Mouse (Mus musculus) liver, adult 2 months (tissue): ENCODE results near the gene Omd.

ENCODE experiments used
- CTCF ChIP-seq: fragments of 200-500 bp; IDR thresholded peaks from 2 replicates; pipeline ENCODE4 v1.5.1; 2011; ENCODE audit warnings: low read depth, low read length, control low read depth
- POLR2A ChIP-seq: fragments of 200-500 bp; IDR thresholded peaks from 2 replicates; pipeline ENCODE4 v1.6.1; 2011; ENCODE audit warnings: low read length, control low read depth; ENCODE audit not compliant: insufficient read depth; ENCODE audit errors: extremely low read depth

DNA sequence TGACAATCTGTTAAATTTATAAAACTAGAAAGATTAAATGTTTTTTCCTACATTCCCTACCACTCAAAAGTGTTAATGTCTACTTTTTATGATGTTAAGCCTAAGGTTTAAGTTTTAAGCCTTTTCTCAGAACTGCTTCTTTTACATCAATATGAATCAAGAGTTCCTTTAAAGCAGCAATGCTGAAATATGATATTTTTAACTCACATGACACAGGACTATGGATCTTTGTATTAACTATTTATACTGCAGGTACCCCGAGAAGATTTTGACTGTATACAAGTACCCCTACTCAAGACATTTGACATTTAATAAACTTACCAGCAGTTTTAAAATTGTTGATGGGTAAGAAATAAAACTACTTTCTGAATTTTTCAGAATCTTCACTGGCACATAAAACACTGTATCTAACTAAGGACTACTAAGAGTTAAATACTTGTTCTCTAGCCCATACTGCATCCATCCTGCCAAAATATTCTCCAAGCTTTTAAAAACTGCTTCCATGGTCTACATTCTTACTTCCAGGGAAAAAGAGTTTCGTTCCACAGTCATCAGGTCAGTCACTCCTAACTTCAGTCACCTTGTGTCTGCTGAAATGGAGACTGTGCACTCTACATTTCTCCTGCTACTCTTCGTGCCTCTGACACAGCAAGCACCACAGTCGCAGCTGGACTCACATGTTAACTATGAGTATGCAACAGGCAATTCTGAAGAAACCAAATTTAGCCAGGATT is 26.5 kb downstream of the Omd start:
- TF ChIP-seq POLR2A (no peak), CTCF (no peak)
